Mouse (Mus musculus) intestine, postnatal 0 days (tissue): ENCODE measurements around the gene Tmem50b. TPM values are rescaled to one million over a fixed set of nuclear protein-coding genes. Genes with fewer than 3 reads are reported as not detected.

ENCODE experiments used
- ATAC-seq: fragments of 200-750 bp; cut with Nextera tagmentation; 2 replicates; pipeline ENCODE4 v1.8.0; 2017; ENCODE audit warnings: mild to moderate bottlenecking, moderate TSS enrichment, moderate library complexity
- H3K27ac ChIP-seq: fragments of 300-500 bp; sonication (generic); 2 replicates; pipeline ENCODE4 v1.5.1; 2014; ENCODE audit warnings: mild to moderate bottlenecking, low read depth, low read length, moderate library complexity
- H3K27me3 ChIP-seq: fragments of 300-500 bp; sonication (generic); replicated peaks from 2 replicates; pipeline ENCODE4 v1.6.1; 2014; ENCODE audit warnings: low read length, mixed read lengths; ENCODE audit not compliant: control insufficient read depth, insufficient read depth
- H3K36me3 ChIP-seq: fragments of 300-500 bp; sonication (generic); 2 replicates; pipeline ENCODE4 v1.6.1; 2014; ENCODE audit warnings: mild to moderate bottlenecking, moderate library complexity; ENCODE audit not compliant: control insufficient read depth, insufficient read depth
- H3K4me1 ChIP-seq: fragments of 300-500 bp; sonication (generic); replicated peaks from 2 replicates; pipeline ENCODE4 v1.6.1; 2014; ENCODE audit warnings: antibody characterized with exemption, low read length, mixed read lengths; ENCODE audit not compliant: control insufficient read depth, insufficient read depth
- H3K4me2 ChIP-seq: fragments of 300-500 bp; sonication (generic); replicated peaks from 2 replicates; pipeline ENCODE4 v1.6.1; 2014; ENCODE audit warnings: low read depth, mild to moderate bottlenecking, moderate library complexity
- H3K4me3 ChIP-seq: fragments of 300-500 bp; sonication (generic); 2 replicates; pipeline ENCODE4 v1.5.1; 2014; ENCODE audit warnings: low read depth, low read length
- H3K9ac ChIP-seq: fragments of 300-500 bp; sonication (generic); 2 replicates; pipeline ENCODE4 v1.6.1; 2014; ENCODE audit warnings: mild to moderate bottlenecking, low read depth, low read length
- H3K9me3 ChIP-seq: fragments of 300-500 bp; sonication (generic); 2 replicates; pipeline ENCODE4 v1.6.1; 2016; ENCODE audit warnings: mixed run types; ENCODE audit not compliant: control insufficient read depth
- CTCF ChIP-seq: sonication (generic); IDR thresholded peaks from 2 replicates; pipeline ENCODE4 v1.5.1; 2016; ENCODE audit warnings: low read depth, mild to moderate bottlenecking, control low read depth, antibody characterized with exemption, moderate library complexity
- WGBS: fragments of 180-500 bp; shearing (Covaris S2); extraction: QIAGEN DNeasy Blood & Tissue Kit; methylation state at CpG from one replicate; pipeline ENCODE4 v1.1.7; 2014; 5-methylcytosine and 5-hydroxymethylcytosine counted together
- polyA plus RNA-seq: library from polyadenylated mRNA; unstranded; fragments of >200 nt; fragmentation: Nextera tagmentation; extraction: Ambion mirVana; gene quantifications from 2 replicates; pipeline ENCODE4 v1.2.1, GENCODE M21; 2015

The Tmem50b gene
- polyA plus RNA-seq, 1 experiment from 2014 or later: 24.9 TPM

DNA sequence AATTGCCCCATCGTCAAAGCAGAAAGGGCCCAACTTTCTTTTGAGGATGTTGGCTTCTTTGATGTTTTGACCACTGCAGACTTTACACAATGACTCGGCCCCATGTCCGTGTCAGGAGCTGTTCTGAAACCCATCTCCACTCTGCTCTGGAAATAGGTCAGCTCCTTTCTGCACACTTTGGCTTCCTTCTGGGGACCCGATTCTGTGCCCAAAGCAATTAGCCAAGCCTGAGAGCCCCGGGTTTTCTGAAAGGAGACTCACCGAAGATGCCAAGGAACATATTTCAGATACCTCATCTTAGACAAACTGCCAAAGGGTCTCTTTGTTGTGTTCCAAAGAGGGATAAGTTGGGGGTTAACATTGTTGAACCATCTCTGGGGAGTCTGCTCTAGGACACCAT, 17.0 kb upstream of the Tmem50b start:
- Histone ChIP-seq H3K27me3 (no peaks in the 10 kb centered on the region), H3K27ac (no peak overlapping the region), H3K4me2 (no peak overlapping the region), H3K9ac (no peak overlapping the region), H3K4me3 (no peak overlapping the region), H3K9me3 (no peaks in the 10 kb centered on the region), H3K36me3 (no peaks in the 10 kb centered on the region; the same call in 1 of the 2 replicates), H3K4me1 (no peaks in the 10 kb centered on the region)
- ATAC-seq: no peak
- WGBS: 83% methylated on average over 6 of the region's 6 CpGs
- TF ChIP-seq CTCF: no peak

DNA sequence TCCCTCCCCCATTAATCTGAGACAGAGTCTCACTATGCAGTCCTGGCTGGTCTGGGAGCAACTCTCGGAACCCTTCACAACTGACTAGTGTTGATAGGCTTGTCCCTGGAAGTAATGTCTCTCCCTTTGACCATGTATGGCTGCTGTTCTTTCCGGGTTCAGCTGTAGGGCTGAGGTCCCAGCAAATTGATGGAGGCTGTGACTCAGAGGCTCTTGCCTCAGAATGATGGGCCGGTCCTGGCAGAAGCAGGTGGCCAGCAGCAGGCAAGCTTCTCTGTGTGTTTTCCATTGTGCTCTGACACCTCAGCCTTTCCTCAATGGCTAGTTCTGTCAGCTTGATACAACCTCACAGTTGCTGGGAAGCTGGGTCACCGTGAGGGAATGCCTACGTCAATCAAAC, 14.9 kb upstream of the Tmem50b start:
- WGBS: 72% methylated on average over 5 of the region's 5 CpGs
- Histone ChIP-seq H3K4me3 (no peak overlapping the region), H3K4me1 (no peaks in the 10 kb centered on the region), H3K36me3 (no peaks in the 10 kb centered on the region; the same call in 1 of the 2 replicates), H3K9me3 (no peaks in the 10 kb centered on the region), H3K27me3 (no peaks in the 10 kb centered on the region), H3K27ac (no peak overlapping the region), H3K4me2 (no peak overlapping the region), H3K9ac (no peak overlapping the region)
- no peak for TF ChIP-seq CTCF
- no peak for ATAC-seq

DNA sequence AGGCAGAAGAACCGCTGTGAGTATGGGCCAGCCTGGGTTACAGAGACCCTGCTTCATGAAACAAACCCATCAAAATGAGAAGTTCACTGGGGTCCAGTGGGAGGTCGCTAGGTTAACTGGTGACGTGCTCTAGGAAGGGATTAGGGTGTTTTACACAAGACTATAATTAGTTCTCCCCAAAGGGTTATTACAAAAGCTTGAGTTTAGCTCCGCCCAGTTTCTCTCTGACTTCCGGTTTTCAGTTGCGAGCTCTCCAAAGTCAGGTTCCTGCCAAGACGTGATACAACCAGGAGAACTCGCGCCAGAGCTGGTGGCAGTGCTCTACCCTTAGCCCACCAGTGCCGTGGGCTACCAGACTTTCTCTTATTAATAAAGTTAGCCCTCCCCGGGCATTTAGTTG, 13.6 kb upstream of the Tmem50b start:
- no peak for TF ChIP-seq CTCF
- H3K36me3 ChIP-seq: no peaks in the 10 kb centered on the region; the same call in 1 of the 2 replicates
- 66% methylated on average over 11 of the region's 11 CpGs for WGBS
- no peak overlapping the region for H3K27ac ChIP-seq
- H3K4me3 ChIP-seq: no peak overlapping the region
- no peak overlapping the region for H3K4me2 ChIP-seq
- ATAC-seq: no peak
- no peak overlapping the region for H3K9ac ChIP-seq
- no peaks in the 10 kb centered on the region for H3K4me1 ChIP-seq
- no peaks in the 10 kb centered on the region for H3K9me3 ChIP-seq
- no peaks in the 10 kb centered on the region for H3K27me3 ChIP-seq

DNA sequence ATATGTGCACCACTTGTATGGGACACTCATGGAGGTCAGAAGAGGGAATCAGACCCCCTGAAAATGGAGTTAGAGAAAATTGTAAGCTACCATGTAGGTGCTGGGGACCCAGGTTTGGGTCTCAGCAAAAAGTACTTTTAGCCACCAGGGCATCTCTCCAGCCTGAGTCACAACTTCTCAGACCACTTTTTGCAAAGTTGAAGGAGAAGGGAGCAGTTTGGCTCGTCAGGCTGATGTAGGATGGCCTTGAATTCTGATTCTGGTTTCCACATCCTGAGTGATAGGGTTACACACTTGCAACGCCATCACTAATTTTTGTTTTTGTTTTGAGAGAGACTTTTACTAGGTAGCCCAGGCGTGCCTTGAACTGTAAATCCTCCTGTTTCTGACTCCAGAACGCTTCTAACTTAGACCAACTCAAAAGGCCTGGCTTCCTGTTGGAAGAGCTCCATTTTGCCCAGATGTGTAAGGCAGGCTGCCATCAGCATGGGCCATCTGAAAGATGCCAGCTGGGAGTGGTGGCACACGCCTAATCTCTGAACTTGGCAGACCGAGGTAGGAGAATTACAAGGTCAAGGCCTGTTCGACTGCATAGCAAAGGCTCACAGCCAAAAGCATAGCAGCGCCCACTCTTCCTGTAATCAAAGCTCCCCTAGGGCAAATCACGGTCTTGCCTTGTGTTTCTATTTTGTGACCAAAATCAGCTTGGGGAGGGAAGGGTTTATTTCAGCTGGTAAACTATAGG, 12.1 kb upstream of the Tmem50b start:
- H3K4me2 ChIP-seq: no peak overlapping the region
- 66% methylated on average over 9 of the region's 9 CpGs for WGBS
- H3K4me3 ChIP-seq: no peak overlapping the region
- no peak overlapping the region for H3K27ac ChIP-seq
- ATAC-seq: no peak
- H3K27me3 ChIP-seq: no peaks in the 10 kb centered on the region
- H3K4me1 ChIP-seq: no peaks in the 10 kb centered on the region
- no peak for TF ChIP-seq CTCF
- H3K36me3 ChIP-seq: no peaks in the 10 kb centered on the region; the same call in 1 of the 2 replicates
- H3K9ac ChIP-seq: no peak overlapping the region
- H3K9me3 ChIP-seq: no peaks in the 10 kb centered on the region

DNA sequence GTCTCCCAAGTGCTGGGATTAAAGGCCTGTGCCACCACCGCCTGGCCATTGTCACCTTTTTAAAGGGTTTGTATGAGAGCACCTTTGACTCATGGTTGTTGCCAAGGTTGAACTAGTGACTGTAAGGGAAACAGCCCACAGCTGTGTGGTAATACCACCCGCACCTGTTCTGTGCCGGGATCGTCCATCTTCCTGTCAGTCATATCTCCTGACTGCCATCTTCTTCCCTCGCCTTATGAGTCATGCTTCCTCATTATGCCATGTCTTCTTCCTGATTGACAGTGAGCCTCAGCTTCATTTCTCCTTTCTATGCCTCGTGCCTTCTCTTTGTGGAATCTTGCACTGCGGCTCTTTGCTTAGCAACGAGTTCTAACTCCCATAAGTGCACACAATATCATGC, 9.4 kb upstream of the Tmem50b start:
- Histone ChIP-seq H3K9me3 (no peaks in the 10 kb centered on the region), H3K4me2 (no peak overlapping the region), H3K27me3 (no peaks in the 10 kb centered on the region), H3K9ac (no peak overlapping the region), H3K4me3 (no peak overlapping the region), H3K4me1 (no peaks in the 10 kb centered on the region), H3K27ac (no peak overlapping the region), H3K36me3 (no peaks in the 10 kb centered on the region)
- 71% methylated on average over 8 of the region's 8 CpGs for WGBS
- 0 out of 2 replicates have a peak, but pooled peaks have one; percentile 41 for ATAC-seq
- no peak for TF ChIP-seq CTCF

DNA sequence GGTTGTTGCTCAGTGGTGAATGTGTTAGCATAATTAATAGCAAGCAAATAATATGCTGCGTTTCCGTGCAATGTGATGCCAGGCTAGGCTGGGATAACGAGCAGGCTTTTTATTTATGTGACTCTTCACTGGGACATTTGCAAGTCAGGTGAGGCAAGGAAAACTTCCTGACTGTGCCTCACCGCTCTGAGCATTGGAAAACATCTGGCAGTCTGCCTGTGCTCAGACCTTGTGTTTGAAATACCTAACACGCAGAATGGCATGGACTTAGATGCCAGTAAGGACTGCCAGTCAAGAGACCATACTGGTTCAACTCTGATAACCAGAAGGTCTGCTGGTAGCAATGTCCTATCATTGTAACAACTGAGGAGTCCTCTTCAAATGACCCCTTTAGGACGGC, 7.6 kb upstream of the Tmem50b start:
- no peak for ATAC-seq
- H3K9me3 ChIP-seq: no peaks in the 10 kb centered on the region
- H3K4me1 ChIP-seq: no peaks in the 10 kb centered on the region
- H3K27me3 ChIP-seq: no peaks in the 10 kb centered on the region
- no peak overlapping the region for H3K9ac ChIP-seq
- no peak overlapping the region for H3K4me2 ChIP-seq
- H3K4me3 ChIP-seq: no peak overlapping the region
- no peaks in the 10 kb centered on the region for H3K36me3 ChIP-seq
- H3K27ac ChIP-seq: no peak overlapping the region
- no peak for TF ChIP-seq CTCF
- 86% methylated on average over 6 of the region's 6 CpGs for WGBS
